Mouse (Mus musculus): Measurements from ENCODE around the gene Pald1.

- TF ChIP-seq CTCF (IDR thresholded peaks at IDR 0.05; ENCODE audit: borderline replicate concordance, insufficient read depth, low read length) (no peak), POLR2A (IDR thresholded peaks at IDR 0.05; ENCODE audit: low read depth, low read length) (no peak)
Measured at GRCm38 (mm10) chr10:61380186-61380585, 3.1 kb downstream of the Pald1 start.
